Mouse (Mus musculus) lung, embryonic 14.5 days (tissue): Measurements from ENCODE around the gene Tex101. TPM values are rescaled to one million over a fixed set of nuclear protein-coding genes. Genes with fewer than 3 reads are reported as not detected.
"Not testable (repeated sequence)": the region's sequence is repeated elsewhere in the genome, so short reads cannot be mapped to it uniquely, and the experiment has no call there.

Experiments used
- ATAC-seq: fragments of 200-750 bp; cut with Nextera tagmentation; 2 replicates; pipeline ENCODE4 v1.8.0; 2017; ENCODE audit warnings: mild to moderate bottlenecking, moderate TSS enrichment, moderate library complexity; ENCODE audit not compliant: insufficient read depth
- DNase-seq: peaks from one replicate; pipeline ENCODE4 v3.0.0-alpha.2; 2015
- H3K27ac ChIP-seq: fragments of 300-500 bp; sonication (generic); 2 replicates; pipeline ENCODE4 v1.5.1; 2014; ENCODE audit warnings: low read depth, mild to moderate bottlenecking, moderate library complexity
- H3K27me3 ChIP-seq: fragments of 300-500 bp; sonication (generic); 2 replicates; pipeline ENCODE4 v1.6.1; 2014; ENCODE audit warnings: low read length, control low read depth; ENCODE audit not compliant: insufficient read depth
- H3K36me3 ChIP-seq: fragments of 300-500 bp; sonication (generic); 2 replicates; pipeline ENCODE4 v1.6.1; 2014; ENCODE audit warnings: control low read depth; ENCODE audit not compliant: insufficient read depth
- H3K4me1 ChIP-seq: fragments of 300-500 bp; sonication (generic); 2 replicates; pipeline ENCODE4 v1.6.1; 2014; ENCODE audit warnings: antibody characterized with exemption, control low read depth; ENCODE audit not compliant: insufficient read depth
- H3K4me2 ChIP-seq: fragments of 300-500 bp; sonication (generic); 2 replicates; pipeline ENCODE4 v1.6.1; 2014; ENCODE audit warnings: mild to moderate bottlenecking
- H3K4me3 ChIP-seq: fragments of 300-500 bp; sonication (generic); 2 replicates; pipeline ENCODE4 v1.5.1; 2014; ENCODE audit warnings: low read depth, low read length
- H3K9ac ChIP-seq: fragments of 300-500 bp; sonication (generic); 2 replicates; pipeline ENCODE4 v1.6.1; 2014
- H3K9me3 ChIP-seq: fragments of 300-500 bp; sonication (generic); 2 replicates; pipeline ENCODE4 v1.6.1; 2016; ENCODE audit warnings: low read depth, low read length, control low read depth
- CTCF ChIP-seq: IDR thresholded peaks from 2 replicates; pipeline ENCODE4 v1.5.1; 2016; ENCODE audit warnings: antibody characterized with exemption, low read depth
- WGBS: fragments of 180-500 bp; shearing (Covaris S2); extraction: QIAGEN DNeasy Blood & Tissue Kit; methylation state at CpG from one replicate; pipeline ENCODE4 v1.1.7; 2014; 5-methylcytosine and 5-hydroxymethylcytosine counted together
- polyA plus RNA-seq: library from polyadenylated mRNA; unstranded; fragments of >200 nt; fragmentation: Nextera tagmentation; extraction: Ambion mirVana; gene quantifications from 2 replicates; pipeline ENCODE4 v1.2.1, GENCODE M21; 2014

Tex101 gene
- polyA plus RNA-seq, 1 experiment from 2014 or later: not detected

DNA sequence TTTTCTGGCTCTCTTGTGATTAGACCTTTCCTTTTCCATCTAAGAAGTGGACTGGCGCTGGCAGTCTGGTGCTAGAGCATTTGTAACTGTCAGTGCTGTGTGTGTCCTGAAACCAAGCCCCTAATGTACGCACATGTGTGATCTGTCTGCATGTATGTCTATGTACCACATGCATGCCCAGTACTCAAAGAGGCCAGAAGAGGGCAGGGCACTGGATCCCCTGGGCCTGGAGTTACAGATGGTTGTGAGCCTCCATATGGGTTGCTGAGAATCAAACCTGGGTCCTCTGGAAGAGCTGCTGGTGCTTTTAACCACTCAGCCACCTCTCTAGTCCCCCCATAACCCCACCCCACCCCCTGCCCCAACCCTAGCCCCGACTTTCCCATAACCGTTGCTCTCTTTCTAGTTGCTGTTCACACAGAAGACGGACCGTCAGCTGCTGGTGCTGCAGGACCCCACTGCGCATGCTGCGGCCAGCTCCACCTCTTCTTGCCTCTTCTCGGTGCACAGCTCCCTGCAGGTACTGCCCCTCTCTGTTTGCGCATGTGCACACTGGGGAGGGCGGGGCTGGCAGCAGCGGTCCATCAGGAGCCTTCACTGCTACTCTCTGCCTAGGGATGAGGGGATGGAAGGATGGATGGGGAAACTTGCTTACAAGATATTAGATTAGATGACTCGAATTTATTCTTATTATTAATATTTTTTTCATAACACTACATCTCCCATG, 56.6 kb downstream of the Tex101 start:
- H3K4me2 ChIP-seq: no peak overlapping the region
- no peak overlapping the region for H3K9ac ChIP-seq
- no peaks in the 10 kb centered on the region for H3K9me3 ChIP-seq
- ATAC-seq (no peak), DNase-seq (no peak)
- no peaks in the 10 kb centered on the region for H3K4me1 ChIP-seq
- no peaks in the 10 kb centered on the region for H3K27me3 ChIP-seq
- H3K4me3 ChIP-seq: no peak overlapping the region
- WGBS: 51% methylated on average over 13 of the region's 13 CpGs
- peak; percentile 28; the same call in 1 of the 2 replicates for TF ChIP-seq CTCF
- no peak overlapping the region for H3K27ac ChIP-seq
- no peaks in the 10 kb centered on the region for H3K36me3 ChIP-seq

DNA sequence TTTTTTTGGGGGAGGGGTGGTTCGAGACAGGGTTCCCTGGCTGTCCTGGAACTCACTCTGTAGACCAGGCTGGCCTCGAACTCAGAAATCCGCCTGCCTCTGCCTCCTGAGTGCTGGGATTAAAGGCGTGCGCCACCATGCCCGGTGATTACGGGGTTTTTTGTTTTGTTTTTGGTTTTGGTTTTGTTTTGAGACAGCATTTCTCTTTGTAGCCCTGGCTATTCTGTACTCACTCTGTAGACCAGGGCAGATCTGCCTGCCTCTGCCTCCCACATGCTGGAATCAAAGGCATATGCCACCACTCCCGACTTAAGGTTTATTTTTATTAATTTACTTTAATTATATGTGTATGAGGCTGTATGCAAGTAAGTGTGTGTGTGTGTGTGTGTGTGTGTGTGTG, 58.1 kb downstream of the Tex101 start:
- H3K36me3 ChIP-seq, ATAC-seq, H3K4me1 ChIP-seq, H3K4me2 ChIP-seq, H3K27ac ChIP-seq, DNase-seq, H3K4me3 ChIP-seq, H3K9ac ChIP-seq, H3K9me3 ChIP-seq, H3K27me3 ChIP-seq: not testable (repeated sequence)
- 85% methylated on average over 8 of the region's 8 CpGs for WGBS

Other genes starting within 250 kb of the Tex101 start
- 0.14 TPM in 1 of 2 replicates, not detected in the other for gene Irgc1, start 224.4 kb downstream of the Tex101 start, polyA plus RNA-seq
- gene Plaur, start 214.2 kb downstream of the Tex101 start, polyA plus RNA-seq: 18.1 and 20.2 TPM in 2 replicates
- 0.34 and 0.72 TPM in 2 replicates for gene Cadm4, start 194.7 kb downstream of the Tex101 start, polyA plus RNA-seq
- gene Zfp428, start 169.7 kb downstream of the Tex101 start, polyA plus RNA-seq: 36.2 and 37.7 TPM in 2 replicates
- 0.32 and 0.47 TPM in 2 replicates for gene AC161166.1, start 164.2 kb downstream of the Tex101 start, polyA plus RNA-seq
- 8.0 and 9.3 TPM in 2 replicates for gene Irgq, start 146.0 kb downstream of the Tex101 start, polyA plus RNA-seq
- gene Pinlyp, start 130.6 kb downstream of the Tex101 start, polyA plus RNA-seq: not detected in 2 replicates
- 96.6 and 121 TPM in 2 replicates for gene Xrcc1, start 130.4 kb downstream of the Tex101 start, polyA plus RNA-seq
- 26.5 and 26.7 TPM in 2 replicates for gene Ethe1, start 89.1 kb downstream of the Tex101 start, polyA plus RNA-seq
- gene Zfp575, start 89.0 kb downstream of the Tex101 start, polyA plus RNA-seq: 2.6 and 2.9 TPM in 2 replicates
- gene Phldb3, start 65.9 kb downstream of the Tex101 start, polyA plus RNA-seq: 0.14 and 0.33 TPM in 2 replicates
- gene Lypd3, start 40.1 kb downstream of the Tex101 start, polyA plus RNA-seq: 0.14 TPM in 1 of 2 replicates, not detected in the other
- not detected in 2 replicates for gene BC049730, start 32.6 kb upstream of the Tex101 start, polyA plus RNA-seq
- not detected in 2 replicates for gene Gm4763, start 50.2 kb upstream of the Tex101 start, polyA plus RNA-seq
- gene Cd177, start 83.6 kb upstream of the Tex101 start, polyA plus RNA-seq: 0.13 TPM in 1 of 2 replicates, not detected in the other
- gene Ceacam10, start 100.5 kb upstream of the Tex101 start, polyA plus RNA-seq: not detected in 2 replicates
- 23.5 and 25.5 TPM in 2 replicates for gene Gm9844, start 185.5 kb upstream of the Tex101 start, polyA plus RNA-seq
- gene Lypd4, start 193.3 kb upstream of the Tex101 start, polyA plus RNA-seq: not detected in 2 replicates
- not detected in 2 replicates for gene Dmrtc2, start 193.4 kb upstream of the Tex101 start, polyA plus RNA-seq
- gene Rps19, start 207.7 kb upstream of the Tex101 start, polyA plus RNA-seq: 3,015 and 3,069 TPM in 2 replicates
- gene Cd79a, start 220.7 kb upstream of the Tex101 start, polyA plus RNA-seq: 0.16 and 0.24 TPM in 2 replicates
- gene Arhgef1, start 226.2 kb upstream of the Tex101 start, polyA plus RNA-seq: 109 and 120 TPM in 2 replicates